19 mouse cellular contexts compared by ENCODE assay signal in the genomic region with DNA sequence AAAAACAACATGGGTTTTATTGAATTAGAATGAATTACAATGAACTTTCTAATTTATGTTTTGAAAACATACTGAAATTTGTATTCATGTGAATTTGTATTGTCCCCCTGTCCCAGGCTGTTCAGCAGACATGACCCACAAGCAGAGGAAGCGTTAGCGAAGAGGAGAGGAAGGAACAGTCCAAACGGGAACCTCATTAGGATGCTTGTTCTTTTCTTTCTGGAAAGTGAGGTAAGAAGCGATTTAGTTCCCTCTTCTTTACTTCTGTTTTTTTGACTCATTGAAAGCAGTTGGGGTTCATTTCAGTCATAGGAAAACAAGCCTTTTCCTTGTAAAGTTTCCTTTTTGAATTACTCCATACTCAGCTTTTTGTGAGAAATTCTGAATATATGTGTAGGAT.
A peak's percentile ranks its signal among the peaks of the same experiment; 100 is the strongest.
DNase-seq lines count a peak whose midpoint lies in the region; ATAC-seq and TF ChIP-seq lines count a peak whose summit lies in the region.
"Had no signal": no experiment of that assay in that cellular context is flagged by ENCODE, and none has a peak within 500 bp of the region (broad histone marks: within the 10 kb centered on the region; RNA-seq: fewer than 3 reads in every experiment).

No protein-coding gene starts in this region.

- WGBS in lung, postnatal 0 days, result 80% methylated on average over 4 of the region's 4 CpGs
- 86% methylated on average over 4 of the region's 4 CpGs for WGBS in hindbrain, embryonic 11.5 days

- no peak overlapping the region for H3K4me3 ChIP-seq in lung, postnatal 0 days (ENCODE audit: low read depth, low read length)
- H3K4me3 ChIP-seq in left cerebral cortex, adult 2 months, result no peak overlapping the region
- no peak overlapping the region for H3K4me3 ChIP-seq in hindbrain, embryonic 11.5 days (ENCODE audit: low read depth, low read length)
- H3K4me3 ChIP-seq: embryonic facial prominence, embryonic 15.5 days; erythroblast, embryonic 14.5 days; forebrain, embryonic 10.5 days; heart, embryonic 13.5 days; hindbrain, embryonic 15.5 days had no signal

- no peaks in the 10 kb centered on the region for H3K4me1 ChIP-seq in lung, postnatal 0 days (ENCODE audit: insufficient read depth, low read depth, low read length)
- no peaks in the 10 kb centered on the region for H3K4me1 ChIP-seq in hindbrain, embryonic 11.5 days (replicated peaks; ENCODE audit: control insufficient read depth, insufficient read depth, low read length)
- H3K4me1 ChIP-seq: embryonic facial prominence, embryonic 15.5 days; forebrain, embryonic 10.5 days; heart, embryonic 13.5 days; hindbrain, embryonic 15.5 days had no signal

- intact Hi-C loops in left cerebral cortex, adult 2 months (cut with DNase I), result no loop called here

- no peaks in the 10 kb centered on the region for H3K9me3 ChIP-seq in lung, postnatal 0 days (ENCODE audit: low read length)
- H3K9me3 ChIP-seq in hindbrain, embryonic 11.5 days (ENCODE audit: control insufficient read depth, low read length), result no peaks in the 10 kb centered on the region
- H3K9me3 ChIP-seq: embryonic facial prominence, embryonic 15.5 days; forebrain, embryonic 10.5 days; heart, embryonic 13.5 days; hindbrain, embryonic 15.5 days had no signal

- no peaks in the 10 kb centered on the region for H3K36me3 ChIP-seq in lung, postnatal 0 days (ENCODE audit: insufficient read depth, low read length)
- H3K36me3 ChIP-seq in hindbrain, embryonic 11.5 days (ENCODE audit: control insufficient read depth, insufficient read depth, low read length), result no peaks in the 10 kb centered on the region
- H3K36me3 ChIP-seq: embryonic facial prominence, embryonic 15.5 days; hindbrain, embryonic 15.5 days had no signal

- ATAC-seq in lung, postnatal 0 days, result no peak
- peak; percentile 56 to 58; a peak in 3 of 4 replicates for ATAC-seq in hematopoietic stem cell, adult 5-6 weeks (replicated peaks in 1 of 2; ENCODE audit: insufficient read depth in 1 of 2, low FRiP score in 2 of 2, low TSS enrichment in 1 of 2, low read depth in 1 of 2, poor library complexity in 2 of 2, severe bottlenecking in 2 of 2)
- peak; percentile 77 for ATAC-seq in neutrophil, adult 5-6 weeks (ENCODE audit: extremely low read depth, insufficient number of reproducible peaks, low FRiP score, poor library complexity, severe bottlenecking)
- ATAC-seq in hindbrain, embryonic 11.5 days (ENCODE audit: low FRiP score), result no peak
- ATAC-seq: forebrain, embryonic 14.5 days; intestine, embryonic 16.5 days had no signal

- H3K9ac ChIP-seq in lung, postnatal 0 days (replicated peaks; ENCODE audit: low read depth), result no peak overlapping the region
- H3K9ac ChIP-seq in hindbrain, embryonic 11.5 days (ENCODE audit: low read depth, low read length), result no peak overlapping the region
- H3K9ac ChIP-seq: embryonic facial prominence, embryonic 15.5 days; heart, embryonic 13.5 days; hindbrain, embryonic 15.5 days had no signal

- H3K27ac ChIP-seq in lung, postnatal 0 days (ENCODE audit: low read length), result no peak overlapping the region
- H3K27ac ChIP-seq in left cerebral cortex, adult 2 months, result no peak overlapping the region
- H3K27ac ChIP-seq in hindbrain, embryonic 11.5 days (ENCODE audit: low read depth, low read length), result no peak overlapping the region
- H3K27ac ChIP-seq: embryonic facial prominence, embryonic 15.5 days; forebrain, embryonic 10.5 days; heart, embryonic 13.5 days; hindbrain, embryonic 15.5 days had no signal

- DNase-seq in lung, postnatal 0 days (ENCODE audit: low spot score), result peak; percentile 30
- no peak for DNase-seq in lung, postnatal 36 days
- peak; percentile 6 for DNase-seq in MEL-GATA-1-ER (ENCODE audit: extremely low read depth, low read depth)
- no peak for DNase-seq in left cerebral cortex, adult 2 months (ENCODE audit: extremely low spot score in 1 of 2, low spot score in 2 of 2)
- no peak for DNase-seq in hindbrain, embryonic 11.5 days (ENCODE audit: low spot score)
- DNase-seq: adrenal gland, postnatal 14 days; cerebellum, adult 18-20 months; cerebellum, adult 9-11 months; embryo, embryonic 11 days; heart, postnatal 4 days had no signal

- no peak for TF ChIP-seq EP300 in lung, postnatal 0 days (IDR thresholded peaks at IDR 0.05)

- no peak for TF ChIP-seq CTCF in lung, postnatal 0 days (IDR thresholded peaks at IDR 0.05)
- TF ChIP-seq CTCF in left cerebral cortex, adult 2 months (IDR thresholded peaks at IDR 0.05), result no peak

- H3K4me2 ChIP-seq in lung, postnatal 0 days (replicated peaks; ENCODE audit: low read depth, low read length), result no peak overlapping the region
- H3K4me2 ChIP-seq in hindbrain, embryonic 11.5 days (replicated peaks; ENCODE audit: low read depth, low read length), result no peak overlapping the region
- H3K4me2 ChIP-seq: embryonic facial prominence, embryonic 15.5 days; heart, embryonic 13.5 days; hindbrain, embryonic 15.5 days had no signal

- no peaks in the 10 kb centered on the region for H3K27me3 ChIP-seq in lung, postnatal 0 days (replicated peaks; ENCODE audit: insufficient read depth, low read length)
- H3K27me3 ChIP-seq in hindbrain, embryonic 11.5 days (ENCODE audit: control insufficient read depth, insufficient read depth, low read length), result no peaks in the 10 kb centered on the region
- H3K27me3 ChIP-seq: embryonic facial prominence, embryonic 15.5 days; heart, embryonic 13.5 days; hindbrain, embryonic 15.5 days had no signal

Comparison
In these comparisons a context has a peak if more than half of its experiments do, and no peak if none do; other contexts are left out.
1. DNase-seq: peak in lung, postnatal 0 days (single experiment) and MEL-GATA-1-ER (single experiment); none in lung, postnatal 36 days (single experiment), left cerebral cortex, adult 2 months (0 of 2) and hindbrain, embryonic 11.5 days (single experiment).
2. ATAC-seq: peak in hematopoietic stem cell, adult 5-6 weeks (2 of 2) and neutrophil, adult 5-6 weeks (single experiment); none in lung, postnatal 0 days (single experiment) and hindbrain, embryonic 11.5 days (single experiment).